Mouse (Mus musculus): Measurements from ENCODE around the gene Kcnj9. TPM values are rescaled to one million over a fixed set of nuclear protein-coding genes. Genes with fewer than 3 reads are reported as not detected.
A peak's percentile ranks its signal among the peaks of the same experiment; 100 is the strongest.

The Kcnj9 gene
- total RNA-seq, 2 experiments from 2014 or later, result 2.1 TPM; not detected in 1

DNA sequence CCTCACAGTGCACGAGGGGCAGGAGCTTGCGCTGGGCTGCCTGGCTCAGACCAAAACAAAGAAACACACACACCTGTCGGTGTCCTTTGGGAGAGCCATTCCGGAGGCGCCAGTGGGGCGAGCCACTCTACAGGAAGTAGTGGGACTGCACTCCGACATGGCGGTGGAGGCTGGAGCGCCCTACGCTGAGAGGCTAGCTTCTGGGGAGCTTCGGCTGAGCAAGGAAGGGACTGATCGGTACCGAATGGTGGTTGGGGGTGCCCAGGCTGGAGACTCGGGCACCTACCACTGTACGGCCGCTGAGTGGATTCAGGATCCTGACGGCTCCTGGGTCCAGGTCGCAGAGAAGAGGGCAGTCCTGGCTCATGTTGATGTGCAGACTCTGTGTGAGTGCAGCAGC, 11.7 kb downstream of the Kcnj9 start:
- ATAC-seq (replicated peaks; ENCODE audit: low FRiP score, poor library complexity, severe bottlenecking), result no peak

DNA sequence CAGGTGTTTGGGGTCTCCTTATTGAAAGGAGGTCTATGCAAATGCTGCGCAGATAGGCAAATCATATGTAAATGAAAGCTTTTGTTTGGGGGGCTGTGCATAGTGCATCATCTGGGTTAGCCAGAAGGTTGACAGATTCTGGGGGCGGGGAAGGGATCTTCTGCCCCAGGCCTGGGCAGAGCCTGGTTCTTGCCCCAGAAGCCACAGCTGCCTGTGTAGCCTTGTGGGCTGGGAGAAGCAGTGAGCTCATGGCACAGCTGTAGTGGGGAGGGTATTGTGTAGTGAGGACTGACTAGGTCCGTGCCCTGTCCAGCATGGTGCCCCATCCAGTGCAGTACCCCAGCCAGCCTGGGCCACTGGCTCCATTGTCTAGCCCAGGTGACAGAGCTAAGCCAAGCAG, 14.2 kb downstream of the Kcnj9 start:
- ATAC-seq (replicated peaks; ENCODE audit: low FRiP score, poor library complexity, severe bottlenecking), result no peak

DNA sequence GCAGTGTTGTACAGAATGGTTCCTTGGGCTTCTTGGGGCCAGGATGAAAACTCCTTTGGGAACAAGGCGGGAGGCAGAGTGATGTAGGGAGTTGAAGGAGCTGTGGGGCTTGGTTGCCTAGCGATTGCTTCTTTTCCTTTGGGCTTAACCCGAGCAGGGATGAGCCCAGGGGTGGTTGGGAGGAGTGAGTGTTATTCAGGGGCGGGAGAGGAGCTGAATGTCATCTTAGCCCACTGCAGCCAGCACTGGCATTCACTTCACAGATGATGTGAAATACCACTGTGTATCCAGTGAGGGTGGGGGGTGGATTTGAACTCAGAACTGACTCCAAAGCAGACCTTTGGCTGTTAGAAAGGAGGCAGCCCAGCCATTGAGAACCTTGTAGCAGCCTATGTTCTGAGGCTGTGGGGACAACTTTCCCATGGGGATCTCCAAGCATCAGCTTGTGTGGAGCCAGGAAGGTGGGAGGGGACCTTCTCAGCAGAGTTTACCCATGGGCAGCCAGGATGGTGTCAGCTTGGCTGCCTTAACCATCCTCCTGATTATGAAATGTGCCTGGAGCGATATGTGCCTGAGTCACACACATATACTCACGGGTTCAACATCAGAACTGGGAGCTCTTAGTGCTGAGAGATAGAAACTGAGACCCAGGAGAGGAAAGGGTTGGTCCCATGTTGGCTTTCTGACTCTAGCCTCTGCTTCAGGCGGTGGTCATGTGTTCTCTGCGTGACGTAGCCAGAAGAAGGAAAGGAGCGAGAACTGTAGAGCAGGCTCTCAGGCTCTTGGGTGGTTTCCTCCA, 15.3 kb downstream of the Kcnj9 start:
- ATAC-seq (replicated peaks; ENCODE audit: low FRiP score, poor library complexity, severe bottlenecking), result no peak

DNA sequence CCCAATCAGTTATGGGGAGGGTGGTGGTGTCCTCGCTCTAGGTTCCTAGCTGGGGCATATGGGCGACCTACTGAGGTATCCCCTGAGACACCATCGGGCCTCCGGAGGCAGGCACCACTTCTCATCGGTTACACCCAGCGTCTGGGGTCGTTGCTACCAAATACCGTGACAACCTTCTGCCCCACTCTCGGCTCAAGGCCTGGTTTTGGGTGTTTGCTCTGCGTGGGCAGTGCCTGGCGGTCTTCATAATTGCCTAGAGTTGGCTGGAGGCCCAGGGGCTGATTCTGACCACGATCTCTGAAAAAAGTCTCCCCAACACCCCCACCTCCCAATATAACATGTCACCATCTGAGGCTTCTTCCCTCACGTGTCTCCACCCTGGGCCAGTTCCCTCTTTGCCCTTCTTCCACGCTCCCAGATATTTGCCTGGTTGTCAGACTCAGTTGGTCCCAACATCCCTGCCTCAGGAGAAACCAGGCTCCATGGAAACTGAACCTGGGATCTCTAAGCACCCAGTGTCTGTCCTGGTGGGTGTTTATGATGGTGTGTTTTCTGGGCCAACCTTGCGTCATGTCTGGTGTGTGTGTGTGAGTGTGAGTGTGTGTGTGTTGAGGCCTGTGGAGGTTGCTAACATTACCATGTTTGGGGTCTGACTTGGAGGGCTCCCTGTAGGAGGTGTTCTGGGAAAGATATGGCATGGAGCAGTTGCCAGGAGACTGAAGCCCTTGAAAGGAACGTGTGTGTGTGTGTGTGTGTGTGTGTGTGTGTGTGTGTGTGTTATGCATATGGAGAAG, 16.2 kb downstream of the Kcnj9 start:
- 0 out of 2 replicates have a peak, but pooled peaks have one; percentile 11 for ATAC-seq (replicated peaks; ENCODE audit: low FRiP score, poor library complexity, severe bottlenecking)

DNA sequence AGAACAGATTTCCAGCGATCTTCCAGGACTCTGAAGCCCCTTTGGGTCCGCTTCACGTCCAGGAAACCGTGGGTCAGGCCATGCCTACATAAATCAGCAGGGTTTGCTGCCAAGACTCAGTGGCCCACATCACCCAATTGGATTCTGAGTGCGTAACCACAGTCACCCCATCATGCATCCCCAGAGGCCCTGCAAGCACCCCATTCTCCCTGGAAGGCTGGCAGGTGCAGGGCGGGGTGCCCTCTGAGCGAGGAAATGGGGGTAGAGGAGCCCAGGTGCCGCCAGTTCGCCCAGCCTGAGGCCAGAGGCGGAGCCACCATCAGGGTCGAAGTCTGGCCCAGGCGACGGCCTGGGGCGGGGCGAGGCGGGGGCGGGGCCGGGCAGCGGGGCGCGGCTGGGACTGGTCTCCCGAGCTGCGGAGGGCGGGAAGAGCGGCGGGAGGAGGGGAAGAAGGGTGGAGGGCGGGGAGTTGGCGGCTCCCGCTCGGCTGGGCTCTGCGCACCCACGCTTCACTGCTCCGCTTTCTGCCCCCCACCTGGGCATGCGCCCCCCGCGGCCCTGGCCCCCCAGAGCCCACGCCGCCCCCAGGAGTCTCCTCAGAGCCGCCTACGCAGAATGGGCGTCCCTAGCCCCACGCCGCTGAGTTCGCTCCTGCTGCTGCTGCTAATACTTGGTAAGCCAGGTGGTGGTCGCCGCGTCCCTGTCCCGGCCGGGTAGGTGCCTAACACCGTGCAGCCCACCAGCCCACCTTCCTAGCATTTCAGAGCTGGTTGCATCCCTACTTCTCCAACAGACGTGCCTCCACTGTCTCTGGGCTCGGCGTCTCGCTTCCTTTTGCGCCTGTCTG, 17.0 kb downstream of the Kcnj9 start:
- ATAC-seq (replicated peaks; ENCODE audit: low FRiP score, poor library complexity, severe bottlenecking), result peak; percentile 79

DNA sequence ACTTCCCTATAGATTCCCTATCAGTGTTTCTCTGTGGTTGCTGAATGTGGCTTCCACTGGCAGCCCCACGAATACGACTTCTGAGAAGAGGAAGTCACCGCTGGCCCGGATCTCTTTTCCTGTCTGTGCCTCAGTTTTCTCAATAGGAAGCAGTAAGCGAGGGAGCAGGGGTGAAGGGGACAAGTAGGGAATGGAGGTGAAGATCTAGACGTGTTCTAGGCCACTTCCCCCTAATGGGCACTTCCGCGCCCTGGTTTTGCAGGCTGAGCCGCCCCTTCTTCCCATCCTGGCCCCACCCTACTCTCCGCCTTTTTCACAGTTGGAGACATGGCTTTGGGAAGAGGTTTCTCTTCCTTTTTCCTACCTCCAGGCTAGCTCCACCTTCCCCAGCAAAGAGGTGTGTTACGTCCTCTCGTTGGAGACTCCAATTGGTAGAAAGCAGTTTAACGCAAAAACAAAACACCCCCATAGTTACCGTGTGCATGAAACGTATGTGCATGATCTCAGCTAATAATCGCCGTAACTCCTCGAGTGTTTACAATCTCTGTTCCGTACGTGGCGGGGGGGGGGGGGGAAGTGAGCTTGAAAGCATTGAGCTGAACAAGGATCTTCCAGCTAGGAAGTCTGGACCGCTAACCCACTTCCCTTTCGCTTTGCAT, 17.7 kb downstream of the Kcnj9 start:
- ATAC-seq (replicated peaks; ENCODE audit: low FRiP score, poor library complexity, severe bottlenecking), result 0 out of 2 replicates have a peak, but pooled peaks have one; percentile 17

DNA sequence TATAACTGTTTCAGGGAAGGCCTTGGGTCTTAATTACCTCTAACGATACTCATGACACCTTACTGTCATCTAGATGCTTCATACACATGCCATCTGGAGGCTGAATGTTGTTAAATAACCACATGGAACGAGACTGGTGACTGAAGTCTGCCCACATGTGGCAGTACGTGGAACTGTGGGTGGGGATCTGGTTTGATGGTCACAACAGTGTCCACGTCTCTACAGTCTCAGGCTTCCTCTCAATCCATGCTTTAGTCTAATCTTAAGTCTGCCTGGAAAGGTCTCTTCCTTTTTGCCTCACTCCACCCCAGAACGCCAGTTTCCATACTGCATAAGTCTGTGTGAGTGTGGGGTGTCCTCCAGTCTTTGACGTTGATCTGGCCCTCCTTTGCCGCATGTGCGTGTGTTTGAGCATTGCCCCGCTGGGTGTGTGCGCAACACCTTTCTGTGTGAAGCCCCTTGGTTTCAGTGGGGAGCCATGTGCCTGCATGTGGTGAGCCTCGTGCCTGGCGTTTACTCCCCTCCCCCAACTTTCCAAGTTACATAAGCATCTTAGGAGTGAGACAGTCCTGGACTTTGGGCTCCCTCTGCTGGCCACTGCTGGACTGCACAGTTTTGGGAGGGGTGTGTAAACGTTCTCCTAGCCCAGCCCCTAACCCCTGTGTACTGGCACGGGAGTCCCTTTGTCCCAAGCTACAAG, 19.3 kb downstream of the Kcnj9 start:
- peak; percentile 64 for ATAC-seq (replicated peaks; ENCODE audit: low FRiP score, poor library complexity, severe bottlenecking)

DNA sequence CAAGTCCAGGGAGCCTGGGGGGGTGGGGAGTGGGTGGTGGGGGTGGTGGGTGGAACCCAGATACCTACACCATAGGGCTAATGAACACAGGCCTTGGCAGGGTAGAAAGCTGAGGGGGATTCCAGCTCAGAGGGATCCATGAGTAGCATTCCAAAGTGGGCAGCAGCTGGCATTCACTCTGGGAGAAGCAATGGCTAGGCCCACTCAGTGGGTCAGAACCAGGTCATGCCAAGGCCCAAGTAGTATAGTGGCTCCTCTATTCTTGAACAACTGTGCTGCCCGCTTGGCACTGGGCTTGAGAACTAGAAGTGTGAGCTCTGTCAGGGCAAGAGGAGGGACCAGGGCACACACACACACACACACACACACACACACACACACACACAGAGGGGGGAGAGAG, 20.7 kb downstream of the Kcnj9 start:
- ATAC-seq (replicated peaks; ENCODE audit: low FRiP score, poor library complexity, severe bottlenecking), result no peak

DNA sequence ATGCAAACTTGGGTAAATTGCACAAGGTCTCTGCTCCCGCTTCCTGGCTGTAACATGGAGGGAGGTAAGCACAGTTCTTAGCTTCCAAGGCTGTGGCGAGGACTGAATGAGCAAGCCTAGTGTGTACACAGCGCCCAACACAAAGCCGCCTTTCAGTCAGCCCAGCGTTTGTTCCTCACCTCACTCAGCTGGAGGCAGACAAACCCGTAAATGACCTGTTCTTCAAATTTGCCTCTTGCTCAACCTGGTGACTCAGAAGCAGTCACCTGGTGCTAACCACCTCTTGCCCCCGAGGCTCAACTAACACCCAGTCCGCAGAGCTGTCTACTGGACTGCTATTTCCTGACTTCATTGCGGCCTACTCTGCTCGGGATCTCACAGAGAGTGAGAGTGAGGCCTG, 21.2 kb downstream of the Kcnj9 start:
- ATAC-seq (replicated peaks; ENCODE audit: low FRiP score, poor library complexity, severe bottlenecking), result no peak

DNA sequence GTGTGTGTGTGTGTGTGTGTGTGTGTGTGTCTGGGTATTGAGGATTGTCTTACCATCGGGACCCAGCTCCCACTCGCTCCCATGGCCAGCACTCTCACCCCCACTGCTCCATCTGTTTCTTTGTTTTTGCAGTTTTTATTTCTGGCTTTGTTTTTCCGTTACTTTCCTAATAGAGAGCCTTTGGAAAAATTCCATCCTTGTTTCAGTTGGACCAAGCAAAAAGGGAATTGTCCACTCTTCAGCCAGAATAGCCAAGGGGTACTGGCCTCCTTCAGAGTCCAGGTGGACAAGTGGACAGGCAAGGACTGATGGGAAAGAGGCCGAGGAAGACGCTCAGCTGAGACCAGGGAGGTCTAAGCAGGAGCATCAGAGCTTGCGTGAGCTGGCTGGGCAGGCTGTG, 22.2 kb downstream of the Kcnj9 start:
- no peak for ATAC-seq (replicated peaks; ENCODE audit: low FRiP score, poor library complexity, severe bottlenecking)

DNA sequence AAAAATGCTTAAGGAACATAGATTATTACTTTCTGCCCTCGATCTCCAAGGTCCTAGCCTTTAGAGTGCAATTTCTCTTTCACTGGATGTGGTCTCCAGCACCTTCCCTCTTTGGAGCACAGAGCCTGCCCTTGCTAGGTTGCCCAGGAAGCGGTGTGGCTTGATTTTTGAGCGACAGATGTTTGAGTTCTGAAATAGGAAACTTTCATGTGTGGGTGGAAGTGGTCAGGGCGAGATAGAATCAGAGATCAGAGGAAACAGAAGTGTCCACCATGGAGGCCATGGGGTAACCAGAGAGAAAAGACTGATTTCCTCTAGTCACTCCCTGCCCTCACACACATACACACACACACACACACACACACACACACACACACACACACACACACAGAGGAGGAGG, 22.9 kb downstream of the Kcnj9 start:
- ATAC-seq (replicated peaks; ENCODE audit: low FRiP score, poor library complexity, severe bottlenecking), result no peak

DNA sequence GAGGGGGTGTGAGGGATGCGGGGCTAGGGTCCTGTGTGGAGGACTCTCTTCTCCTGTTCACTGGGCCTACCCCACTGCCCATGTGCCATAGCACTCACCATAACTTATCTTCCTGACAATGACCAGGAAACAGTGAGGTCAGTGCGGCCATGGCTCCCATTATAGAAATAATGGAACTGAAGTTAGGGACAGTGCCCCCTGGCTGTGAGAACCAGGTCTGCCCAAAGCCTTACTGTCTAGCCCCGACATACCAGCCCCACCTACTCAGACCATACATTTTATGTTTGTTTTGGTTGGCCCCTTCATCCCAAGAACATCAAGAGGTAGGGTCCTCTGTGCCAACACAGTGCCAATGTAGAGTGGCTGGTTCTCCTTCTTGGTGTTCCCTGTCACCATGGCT, 23.5 kb downstream of the Kcnj9 start:
- ATAC-seq (replicated peaks; ENCODE audit: low FRiP score, poor library complexity, severe bottlenecking), result no peak

DNA sequence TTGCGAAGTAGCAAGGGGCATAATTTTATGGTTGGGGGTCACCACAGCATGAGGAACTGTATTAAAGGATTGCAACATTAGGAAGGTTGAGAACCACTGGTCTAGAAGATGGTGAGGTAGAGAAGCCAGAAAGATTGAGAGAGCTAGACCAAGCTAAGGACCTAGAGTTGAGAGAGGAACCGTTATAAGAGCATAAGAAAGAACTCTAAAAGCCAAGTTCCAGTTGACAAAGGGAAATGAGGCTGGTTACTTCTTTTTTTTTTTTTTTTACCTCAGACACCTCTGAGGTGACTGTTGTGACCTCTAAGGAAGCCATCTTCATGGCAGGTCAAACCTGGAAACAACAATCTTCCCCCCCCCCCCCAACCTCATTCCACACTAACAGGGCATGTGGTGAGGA, 24.0 kb downstream of the Kcnj9 start:
- ATAC-seq (replicated peaks; ENCODE audit: low FRiP score, poor library complexity, severe bottlenecking), result no peak

DNA sequence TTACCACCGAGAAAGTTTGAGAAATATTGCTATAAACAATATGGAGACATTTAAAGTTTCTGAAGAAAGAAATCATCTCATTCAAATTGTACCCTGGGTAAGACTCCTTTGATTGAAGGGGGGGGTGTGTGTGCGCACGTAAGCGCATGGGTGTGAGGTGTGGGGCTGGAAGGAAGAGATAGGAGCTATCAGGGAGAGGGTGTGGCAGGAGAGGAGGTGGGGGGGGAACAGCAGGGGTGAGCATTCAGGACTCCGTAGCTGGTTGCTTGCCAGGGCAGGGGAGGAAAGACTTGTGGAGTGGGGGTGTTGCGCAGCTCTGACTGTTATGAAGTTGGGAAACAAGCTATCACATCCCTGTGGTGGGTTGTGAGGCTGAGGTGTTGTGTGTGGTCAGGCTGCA, 24.7 kb downstream of the Kcnj9 start:
- no peak for ATAC-seq (replicated peaks; ENCODE audit: low FRiP score, poor library complexity, severe bottlenecking)

DNA sequence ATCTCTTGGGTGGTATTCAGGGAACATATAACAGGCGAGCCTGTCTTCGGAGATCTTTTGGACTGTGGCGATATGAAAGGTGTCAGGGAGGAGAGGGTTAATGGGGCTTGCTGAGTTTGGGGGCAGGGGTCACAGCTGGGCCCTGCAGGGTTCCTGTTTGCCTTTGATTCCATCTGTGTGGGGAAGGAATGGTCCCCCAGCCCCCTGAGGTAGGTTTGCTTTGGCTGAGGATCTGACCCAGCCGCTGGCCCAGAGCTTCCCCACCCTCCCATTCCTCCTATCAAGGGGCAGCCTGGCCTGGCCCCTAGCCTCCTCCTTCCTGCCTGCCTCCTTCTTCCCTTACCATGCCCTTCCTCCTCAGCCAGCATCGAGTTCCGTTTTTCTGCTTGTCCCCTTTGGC, 26.3 kb downstream of the Kcnj9 start:
- no peak for ATAC-seq (replicated peaks; ENCODE audit: low FRiP score, poor library complexity, severe bottlenecking)

DNA sequence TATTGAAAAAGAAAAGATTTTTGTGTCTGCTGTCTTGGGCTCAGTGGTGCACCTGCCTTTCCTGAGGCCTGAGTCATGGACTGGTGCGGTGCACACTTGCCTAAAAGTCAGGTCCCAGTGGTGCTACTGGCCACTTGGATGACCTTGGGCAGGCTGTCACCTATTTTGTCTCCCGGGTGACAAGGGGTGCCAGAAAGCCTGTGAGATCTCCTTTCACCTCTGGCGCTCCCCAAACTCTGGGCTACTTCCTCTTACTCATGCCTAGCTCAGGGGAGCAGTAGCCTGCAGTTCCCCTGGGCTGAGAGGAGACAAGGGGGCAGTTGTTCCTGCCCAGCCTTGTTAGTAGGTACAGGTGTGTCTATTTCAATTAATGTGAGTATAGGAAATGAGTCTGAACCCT, 26.8 kb downstream of the Kcnj9 start:
- no peak for ATAC-seq (replicated peaks; ENCODE audit: low FRiP score, poor library complexity, severe bottlenecking)

DNA sequence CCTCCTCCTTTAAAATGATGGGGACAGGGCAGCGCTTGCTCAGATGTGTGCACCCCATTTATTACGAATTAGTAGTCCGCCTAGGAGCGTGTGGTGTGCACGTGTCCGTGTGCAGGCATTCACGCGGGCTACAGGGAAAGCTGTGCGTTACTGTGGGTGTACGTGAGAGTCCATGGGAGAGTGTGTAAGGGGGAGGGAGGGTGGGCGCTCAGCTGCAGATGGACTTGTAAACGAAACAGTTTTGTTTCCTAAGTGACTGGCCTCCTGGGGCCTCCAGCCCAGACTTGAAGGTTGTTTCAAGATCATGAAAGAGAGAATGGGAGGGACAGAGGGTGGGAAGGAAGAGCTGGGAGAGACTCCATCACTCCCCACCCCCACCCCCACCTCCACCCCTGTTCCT, 27.9 kb downstream of the Kcnj9 start:
- no peak for ATAC-seq (replicated peaks; ENCODE audit: low FRiP score, poor library complexity, severe bottlenecking)

DNA sequence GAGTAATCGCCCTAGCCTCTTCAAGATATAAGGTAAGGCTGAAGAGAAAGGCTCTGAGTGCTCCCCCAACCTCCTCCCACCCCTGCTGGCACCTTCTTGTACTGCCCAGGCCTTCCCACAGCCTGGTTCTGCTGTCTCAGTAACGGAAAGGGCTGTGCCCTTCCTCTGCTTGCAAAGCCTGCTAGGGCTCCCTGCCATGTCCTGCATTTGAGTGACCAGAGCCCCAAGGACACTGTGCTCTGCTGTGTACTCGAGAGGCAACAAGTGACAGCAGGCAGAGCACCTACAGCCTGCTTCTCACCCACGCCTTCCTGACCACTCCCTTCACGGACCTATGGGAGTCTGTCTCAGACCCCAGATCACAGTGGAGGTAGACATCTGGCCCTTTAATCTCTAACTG, 28.9 kb downstream of the Kcnj9 start:
- no peak for ATAC-seq (replicated peaks; ENCODE audit: low FRiP score, poor library complexity, severe bottlenecking)

DNA sequence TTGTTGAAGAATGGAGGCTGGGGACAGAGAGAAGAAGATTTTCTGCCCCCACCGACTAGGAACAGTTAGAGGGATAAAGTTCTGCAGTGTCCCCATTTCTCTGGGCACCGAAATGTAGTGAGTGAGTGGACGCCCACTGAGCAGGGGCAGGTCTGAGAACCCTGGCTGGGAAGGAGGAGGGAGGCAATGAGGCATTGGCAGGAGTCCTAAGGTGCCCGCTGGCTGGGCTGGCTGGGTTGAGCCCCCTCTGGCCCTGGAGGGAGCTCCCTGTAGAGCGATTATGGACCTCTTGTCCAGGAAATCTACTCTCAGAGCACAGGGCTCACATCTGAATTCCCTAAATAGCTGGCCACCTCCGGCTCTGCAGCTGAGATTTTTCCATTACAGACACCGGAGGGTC, 29.6 kb downstream of the Kcnj9 start:
- ATAC-seq (replicated peaks; ENCODE audit: low FRiP score, poor library complexity, severe bottlenecking), result no peak

Data from erythroblast, adult 5-6 weeks (primary cell).